Mouse (Mus musculus): ENCODE measurements around the gene Iqcc. TPM values are rescaled to one million over a fixed set of nuclear protein-coding genes. Genes with fewer than 3 reads are reported as not detected.

Iqcc gene
- total RNA-seq, 2 experiments from 2014 or later, result 8.1 to 11.1 TPM

DNA sequence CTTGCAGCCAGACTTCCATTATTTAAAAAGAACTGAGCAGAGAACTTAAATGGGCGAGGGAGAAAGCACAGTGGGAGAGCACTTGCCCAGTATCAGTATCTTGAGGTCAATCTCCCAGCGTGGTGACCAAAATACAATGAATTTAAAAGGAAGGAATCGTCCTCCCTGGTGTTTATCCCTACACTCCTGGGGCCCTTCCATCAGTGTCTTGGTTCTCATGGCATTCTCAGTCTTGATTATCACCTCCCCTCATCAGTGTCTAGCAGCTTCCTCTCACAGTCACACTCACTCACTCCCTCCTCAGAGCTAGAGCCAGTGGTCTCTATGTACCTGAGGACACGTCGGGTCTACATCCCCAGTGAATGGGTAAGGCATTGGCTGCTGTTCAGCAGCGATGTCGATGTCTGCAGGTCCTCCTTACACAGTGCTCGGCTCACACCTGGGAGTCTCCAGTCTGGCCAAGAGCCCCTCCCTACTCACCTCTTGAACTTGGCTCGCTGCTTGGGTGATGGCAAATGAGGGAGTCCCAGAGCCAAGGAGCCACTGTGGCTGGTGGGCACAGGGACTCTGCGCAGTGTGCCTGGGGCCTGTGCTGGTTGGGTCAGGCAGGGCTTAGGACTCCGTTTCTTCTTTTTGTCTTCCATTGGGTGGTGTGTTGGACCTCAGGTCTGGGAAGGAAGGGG, 3.4 kb upstream of the Iqcc start:
- DNase-seq, result no peak

- peak; percentile 69 for DNase-seq
These were observed 2.5 kb upstream of the Iqcc start for GRCm38 (mm10) chr4:129621283-129621841.

- DNase-seq, result no peak
These were observed 1.8 kb upstream of the Iqcc start for GRCm38 (mm10) chr4:129620419-129621282.

GRCm38 (mm10) chr4:129618031-129618430, 868 bp downstream of the Iqcc start:
- DNase-seq, result no peak

GRCm38 (mm10) chr4:129617121-129617641, 1.7 kb downstream of the Iqcc start:
- DNase-seq, result no peak

GRCm38 (mm10) chr4:129616631-129617030, 2.3 kb downstream of the Iqcc start:
- DNase-seq, result no peak

DNA sequence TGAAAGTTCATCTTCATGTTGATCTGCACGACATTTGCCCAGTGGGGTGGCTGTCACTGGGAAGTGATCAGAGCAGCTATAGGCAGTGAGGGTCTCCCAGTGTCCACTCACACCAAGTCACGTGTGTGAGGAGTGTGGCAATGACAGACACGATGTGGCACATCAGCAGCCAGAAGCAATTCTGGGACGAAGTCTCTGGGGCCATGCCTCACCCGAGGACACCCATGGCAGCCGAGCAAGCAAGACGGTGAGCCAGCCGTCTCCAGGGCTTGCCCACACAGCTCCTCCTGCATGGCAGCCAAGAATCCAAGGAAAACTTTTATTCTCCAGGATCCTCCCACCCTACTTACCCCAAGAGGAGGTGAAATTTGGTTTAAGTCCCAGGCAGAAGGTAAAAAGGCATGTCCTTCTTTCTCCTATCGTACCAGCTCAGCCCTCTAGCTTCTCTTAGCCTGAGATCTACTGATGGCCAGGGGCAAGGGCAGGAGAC, 3.1 kb downstream of the Iqcc start:
- DNase-seq, result no peak

DNA sequence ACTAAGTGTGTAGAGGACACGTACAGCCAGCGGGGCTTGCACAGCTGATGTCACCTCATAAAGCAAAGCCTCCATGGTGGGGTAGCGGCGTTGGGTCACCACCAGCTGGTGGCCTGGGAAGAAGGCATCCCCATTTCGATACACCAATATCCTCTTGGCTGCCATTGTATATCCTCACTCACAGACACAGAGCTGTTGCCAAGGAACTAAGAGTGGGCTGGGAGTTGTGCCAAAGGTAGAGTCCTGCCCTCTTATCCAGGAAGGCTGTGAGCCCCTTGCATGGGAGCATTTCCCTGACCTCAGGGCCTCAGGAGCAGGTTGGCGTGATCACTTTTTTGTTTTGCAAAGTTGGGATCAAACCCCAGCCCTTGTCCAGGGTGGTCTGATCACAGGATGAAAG, 4.8 kb downstream of the Iqcc start, which contains the start of gene Dcdc2b:
Gene Dcdc2b, minus strand, starts transcription at position 165 of the 400 bp plus-strand sequence.
- DNase-seq, result no peak

DNA sequence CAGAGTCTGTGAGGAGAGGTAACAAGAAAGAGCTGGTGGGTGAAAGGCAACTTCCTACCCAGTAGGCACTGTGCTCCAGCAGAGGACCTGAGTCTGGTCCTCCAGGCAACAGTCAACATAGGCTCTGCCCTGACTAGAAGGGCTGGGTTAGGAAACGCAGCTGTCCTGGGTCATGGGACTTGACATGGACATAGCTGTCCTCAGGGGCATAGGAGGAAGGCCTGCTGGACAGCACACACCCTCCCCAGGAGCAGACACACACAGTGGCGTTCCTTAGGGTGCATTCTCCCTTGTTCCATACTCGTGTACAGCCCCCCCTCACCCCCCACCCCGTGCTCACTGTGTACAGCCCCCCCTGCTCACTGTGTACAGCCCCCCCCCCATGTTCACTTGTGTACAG, 8.4 kb downstream of the Iqcc start:
- DNase-seq, result no peak

DNA sequence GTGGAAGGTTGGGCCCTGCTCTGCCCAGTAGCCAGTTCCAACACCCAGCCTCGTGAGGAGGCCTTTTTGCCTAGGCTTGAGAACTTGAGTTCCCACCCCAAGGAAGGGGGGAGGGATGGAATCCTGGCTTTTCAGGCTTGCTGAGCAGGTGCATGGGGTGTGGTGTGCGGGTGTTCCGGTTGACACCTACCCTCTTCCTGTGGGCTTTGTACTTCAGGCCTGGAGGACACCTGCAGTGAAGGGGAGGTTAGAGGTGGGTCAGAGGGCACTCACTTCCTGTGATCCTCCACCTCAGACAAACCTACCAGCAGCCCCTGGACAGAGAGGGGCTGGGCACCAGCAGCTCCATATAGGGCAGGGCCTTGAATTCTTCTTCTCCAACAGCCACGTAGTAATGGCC, 8.9 kb downstream of the Iqcc start:
- no peak for DNase-seq

DNA sequence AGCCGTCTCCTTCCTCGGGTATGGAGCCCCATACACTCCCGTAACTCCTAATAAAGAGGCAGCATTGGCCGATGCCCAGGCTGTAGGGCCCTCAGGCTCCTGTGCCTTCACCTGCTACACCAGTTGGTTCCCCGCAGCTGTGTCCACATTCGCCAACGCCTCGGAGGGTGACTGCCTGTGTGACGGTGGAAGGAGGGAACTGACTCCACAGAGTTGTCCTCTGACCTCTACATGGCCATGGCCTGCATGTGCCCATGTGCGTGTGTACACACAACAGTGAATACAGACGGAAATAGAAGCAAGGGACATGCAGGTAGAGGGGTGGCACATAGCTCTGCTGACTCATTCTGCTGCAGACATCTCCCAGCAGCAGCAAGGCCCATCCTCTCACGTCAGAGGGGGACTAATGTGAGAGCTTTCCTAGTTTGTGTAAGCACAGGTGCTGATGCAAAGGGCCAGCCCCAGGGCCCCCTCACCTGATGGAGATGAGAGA, 9.7 kb downstream of the Iqcc start:
- no peak for DNase-seq

- peak; percentile 60 for DNase-seq
These were observed 10.4 kb downstream of the Iqcc start for GRCm38 (mm10) chr4:129608426-129609025.

- DNase-seq, result peak; percentile 84
These were observed 18.4 kb downstream of the Iqcc start, which contains the start of the genes Eif3i and Tmem234 for GRCm38 (mm10) chr4:129600233-129601158. Gene Eif3i (minus strand): TSS chr4:129600648. Gene Tmem234 (plus strand): TSS chr4:129600668.

GRCm38 (mm10) chr4:129588865-129589264, 30.0 kb downstream of the Iqcc start:
- DNase-seq, result no peak

DNA sequence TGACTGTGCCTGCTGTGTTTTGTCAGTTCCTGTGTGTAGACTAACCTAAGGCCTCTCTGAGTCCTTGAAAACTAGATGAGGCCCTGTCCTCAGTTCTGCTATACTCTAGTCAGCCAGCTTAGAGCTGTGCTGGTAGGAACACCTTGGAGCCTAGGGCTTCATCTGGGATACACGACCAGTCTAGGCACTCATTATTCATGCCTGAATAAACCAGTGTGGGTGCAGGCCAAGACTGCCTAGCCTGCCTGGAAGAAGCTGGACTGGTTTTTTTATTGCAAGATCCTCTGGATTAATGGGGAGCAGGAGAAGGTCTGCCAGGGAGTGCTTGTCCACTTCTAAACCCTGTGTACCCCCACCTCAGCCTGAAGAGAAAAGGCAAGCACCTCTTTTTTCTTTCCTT, 32.0 kb downstream of the Iqcc start:
- no peak for DNase-seq

GRCm38 (mm10) chr4:129585773-129586172, 33.1 kb downstream of the Iqcc start:
- DNase-seq, result no peak

- DNase-seq, result peak; percentile 75
These were observed 33.9 kb downstream of the Iqcc start for GRCm38 (mm10) chr4:129584884-129585608.

- DNase-seq, result no peak
These were observed 34.5 kb downstream of the Iqcc start for GRCm38 (mm10) chr4:129584370-129584769.

GRCm38 (mm10) chr4:129582251-129582650, 36.6 kb downstream of the Iqcc start:
- DNase-seq, result no peak

GRCm38 (mm10) chr4:129580347-129580746, 38.6 kb downstream of the Iqcc start:
- no peak for DNase-seq
